Mouse (Mus musculus): Measurements from ENCODE around the gene Zfp282.
"Not testable (repeated sequence)": the region's sequence is repeated elsewhere in the genome, so short reads cannot be mapped to it uniquely, and the experiment has no call there.

Zfp282 gene

GRCm38 (mm10) chr6:47877058-47877457 is at the start of gene Zfp282:
Gene Zfp282 (plus strand): TSS chr6:47877204.
- in situ Hi-C loops (cut with MboI; ENCODE audit: low sequenced_read_pairs), result no loop called here

GRCm38 (mm10) chr6:47827462-47827861 is 49.5 kb upstream of the Zfp282 start:
- in situ Hi-C loops (cut with MboI; ENCODE audit: low sequenced_read_pairs), result no loop called here

GRCm38 (mm10) chr6:47828950-47829349 is 48.1 kb upstream of the Zfp282 start:
- in situ Hi-C loops (cut with MboI; ENCODE audit: low sequenced_read_pairs), result no loop called here

- in situ Hi-C loops (cut with MboI; ENCODE audit: low sequenced_read_pairs), result no loop called here
Observed at GRCm38 (mm10) chr6:47830104-47831078, 46.6 kb upstream of the Zfp282 start, which contains the start of gene Zfp786. Gene Zfp786 (minus strand): TSS chr6:47830867.

GRCm38 (mm10) chr6:47832220-47832619 is 44.8 kb upstream of the Zfp282 start:
- in situ Hi-C loops (cut with MboI; ENCODE audit: low sequenced_read_pairs), result no loop called here

- in situ Hi-C loops (cut with MboI; ENCODE audit: low sequenced_read_pairs), result no loop called here
Observed at GRCm38 (mm10) chr6:47835482-47835983, 41.5 kb upstream of the Zfp282 start, which contains the start of gene Zfp398. Gene Zfp398 (plus strand): TSS chr6:47835661.

GRCm38 (mm10) chr6:47835984-47836521 is 41.0 kb upstream of the Zfp282 start:
- in situ Hi-C loops (cut with MboI; ENCODE audit: low sequenced_read_pairs), result no loop called here

- in situ Hi-C loops (cut with MboI; ENCODE audit: low sequenced_read_pairs), result no loop called here
Observed at GRCm38 (mm10) chr6:47837630-47838029, 39.4 kb upstream of the Zfp282 start.

GRCm38 (mm10) chr6:47841077-47841476 is 35.9 kb upstream of the Zfp282 start:
- in situ Hi-C loops (cut with MboI; ENCODE audit: low sequenced_read_pairs), result no loop called here

GRCm38 (mm10) chr6:47841831-47842230 is 35.2 kb upstream of the Zfp282 start:
- in situ Hi-C loops (cut with MboI; ENCODE audit: low sequenced_read_pairs), result no loop called here

- in situ Hi-C loops (cut with MboI; ENCODE audit: low sequenced_read_pairs), result no loop called here
Observed at GRCm38 (mm10) chr6:47842337-47842736, 34.7 kb upstream of the Zfp282 start.

- in situ Hi-C loops (cut with MboI; ENCODE audit: low sequenced_read_pairs), result no loop called here
Observed at GRCm38 (mm10) chr6:47845779-47846178, 31.2 kb upstream of the Zfp282 start.

- in situ Hi-C loops (cut with MboI; ENCODE audit: low sequenced_read_pairs), result no loop called here
Observed at GRCm38 (mm10) chr6:47857241-47857640, 19.8 kb upstream of the Zfp282 start.

GRCm38 (mm10) chr6:47857729-47858128 is 19.3 kb upstream of the Zfp282 start:
- in situ Hi-C loops (cut with MboI; ENCODE audit: low sequenced_read_pairs), result not testable (repeated sequence)

- in situ Hi-C loops (cut with MboI; ENCODE audit: low sequenced_read_pairs), result no loop called here
Observed at GRCm38 (mm10) chr6:47872266-47872665, 4.7 kb upstream of the Zfp282 start.

- in situ Hi-C loops (cut with MboI; ENCODE audit: low sequenced_read_pairs), result no loop called here
Observed at GRCm38 (mm10) chr6:47877461-47878132, 593 bp downstream of the Zfp282 start.

- in situ Hi-C loops (cut with MboI; ENCODE audit: low sequenced_read_pairs), result no loop called here
Observed at GRCm38 (mm10) chr6:47878133-47878514, 1.1 kb downstream of the Zfp282 start.

- in situ Hi-C loops (cut with MboI; ENCODE audit: low sequenced_read_pairs), result no loop called here
Observed at GRCm38 (mm10) chr6:47878593-47878992, 1.6 kb downstream of the Zfp282 start.

GRCm38 (mm10) chr6:47879049-47879716 is 2.2 kb downstream of the Zfp282 start:
- in situ Hi-C loops (cut with MboI; ENCODE audit: low sequenced_read_pairs), result no loop called here

GRCm38 (mm10) chr6:47880166-47880565 is 3.2 kb downstream of the Zfp282 start:
- in situ Hi-C loops (cut with MboI; ENCODE audit: low sequenced_read_pairs), result no loop called here
